Comparison of ENCODE assay signal across 12 mouse cellular contexts in the genomic region with DNA sequence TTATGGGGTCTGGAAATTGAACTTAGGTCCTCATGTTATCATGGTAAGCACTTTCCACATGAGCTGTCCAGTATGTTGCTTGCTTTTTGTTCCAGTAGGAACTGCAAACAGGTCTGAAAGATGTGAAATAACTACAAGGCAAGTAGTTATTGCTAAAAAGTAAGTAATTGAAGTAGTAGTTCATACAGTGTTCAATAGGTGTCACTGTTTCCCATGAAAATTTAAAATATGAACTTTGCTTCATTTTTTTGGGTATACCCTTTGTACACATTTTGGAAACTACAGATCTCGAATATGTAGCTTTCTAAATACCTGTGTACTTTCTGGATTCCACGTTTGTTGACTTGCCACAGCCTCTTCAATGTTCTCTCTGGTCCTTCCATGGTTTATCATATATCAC. TPM values are rescaled to one million over a fixed set of nuclear protein-coding genes. Genes with fewer than 3 reads are reported as not detected.
A peak's percentile ranks its signal among the peaks of the same experiment; 100 is the strongest.
DNase-seq lines count a peak whose midpoint lies in the region; ATAC-seq and TF ChIP-seq lines count a peak whose summit lies in the region.
"Had no signal": no experiment of that assay in that cellular context is flagged by ENCODE, and none has a peak within 500 bp of the region (broad histone marks: within the 10 kb centered on the region; RNA-seq: fewer than 3 reads in every experiment).

No protein-coding gene starts in this region.

- ATAC-seq in CD4-positive, CD25-positive, alpha-beta regulatory T cell, adult 4 months = no peak

- TF ChIP-seq CTCF in left cerebral cortex, adult 2 months (IDR thresholded peaks at IDR 0.05) = peak; percentile 54

- intact Hi-C loops in left cerebral cortex, adult 2 months (cut with DNase I) = no loop called here
- intact Hi-C loops in left cerebral cortex, postnatal 4 days (cut with DNase I) = no loop called here

- no peak overlapping the region for H3K4me3 ChIP-seq in left cerebral cortex, adult 2 months
- H3K4me3 ChIP-seq: limb, embryonic 15.5 days had no signal

- no peak overlapping the region for H3K27ac ChIP-seq in left cerebral cortex, adult 2 months
- H3K27ac ChIP-seq: limb, embryonic 15.5 days had no signal

- DNase-seq in CD4-positive, CD25-positive, alpha-beta regulatory T cell, adult 2 months (ENCODE audit: low read depth, low spot score) = peak; percentile 11
- no peak for DNase-seq in left cerebral cortex, adult 2 months (ENCODE audit: extremely low spot score in 1 of 2, low spot score in 2 of 2)
- DNase-seq in left cerebral cortex, postnatal 4 days = no peak
- DNase-seq in A20 (ENCODE audit: low read depth, low spot score) = peak; percentile 41
- DNase-seq in induced T-regulatory cell, adult 2 months (ENCODE audit: low read depth) = peak; percentile 27
- no peak for DNase-seq in ovary, postnatal 14 days (ENCODE audit: low spot score)
- DNase-seq in spleen, adult 12 weeks (ENCODE audit: low spot score) = no peak
- DNase-seq: adrenal gland, postnatal 10 days; heart, postnatal 14 days; kidney, postnatal 4 days had no signal

RNA-seq across cellular contexts. Expression of a gene that starts 28.3 kb away (rescaled TPM):
- 10 to 100 TPM; 14.8 to 16.0 TPM for polyA plus RNA-seq in CD4-positive, CD25-positive, alpha-beta regulatory T cell, adult 4 months (2017; shearing (Covaris generic))
- total RNA-seq in left cerebral cortex, adult 2 months (2021) = 1 to 10 TPM; 5.4 to 6.4 TPM
- 1 to 10 TPM; 4.6 to 5.1 TPM for total RNA-seq in left cerebral cortex, postnatal 4 days (2021)

RNA-seq across cellular contexts. Expression of a gene that starts 28.4 kb away (rescaled TPM):
- 10 to 100 TPM; 57.7 to 62.7 TPM for polyA plus RNA-seq in CD4-positive, CD25-positive, alpha-beta regulatory T cell, adult 4 months (2017; shearing (Covaris generic))
- 10 to 100 TPM; 13.3 to 14.7 TPM for total RNA-seq in left cerebral cortex, adult 2 months (2021)
- 10 to 100 TPM; 13.4 to 14.3 TPM for total RNA-seq in left cerebral cortex, postnatal 4 days (2021)

Comparison
In these comparisons a context has a peak if more than half of its experiments do, and no peak if none do; other contexts are left out.
1. DNase-seq: peak in CD4-positive, CD25-positive, alpha-beta regulatory T cell, adult 2 months (single experiment), A20 (single experiment) and induced T-regulatory cell, adult 2 months (single experiment); none in left cerebral cortex, adult 2 months (0 of 2), left cerebral cortex, postnatal 4 days (single experiment), ovary, postnatal 14 days (single experiment) and spleen, adult 12 weeks (single experiment).